Comparison of ENCODE assay signal across 17 mouse cellular contexts in the genomic region with DNA sequence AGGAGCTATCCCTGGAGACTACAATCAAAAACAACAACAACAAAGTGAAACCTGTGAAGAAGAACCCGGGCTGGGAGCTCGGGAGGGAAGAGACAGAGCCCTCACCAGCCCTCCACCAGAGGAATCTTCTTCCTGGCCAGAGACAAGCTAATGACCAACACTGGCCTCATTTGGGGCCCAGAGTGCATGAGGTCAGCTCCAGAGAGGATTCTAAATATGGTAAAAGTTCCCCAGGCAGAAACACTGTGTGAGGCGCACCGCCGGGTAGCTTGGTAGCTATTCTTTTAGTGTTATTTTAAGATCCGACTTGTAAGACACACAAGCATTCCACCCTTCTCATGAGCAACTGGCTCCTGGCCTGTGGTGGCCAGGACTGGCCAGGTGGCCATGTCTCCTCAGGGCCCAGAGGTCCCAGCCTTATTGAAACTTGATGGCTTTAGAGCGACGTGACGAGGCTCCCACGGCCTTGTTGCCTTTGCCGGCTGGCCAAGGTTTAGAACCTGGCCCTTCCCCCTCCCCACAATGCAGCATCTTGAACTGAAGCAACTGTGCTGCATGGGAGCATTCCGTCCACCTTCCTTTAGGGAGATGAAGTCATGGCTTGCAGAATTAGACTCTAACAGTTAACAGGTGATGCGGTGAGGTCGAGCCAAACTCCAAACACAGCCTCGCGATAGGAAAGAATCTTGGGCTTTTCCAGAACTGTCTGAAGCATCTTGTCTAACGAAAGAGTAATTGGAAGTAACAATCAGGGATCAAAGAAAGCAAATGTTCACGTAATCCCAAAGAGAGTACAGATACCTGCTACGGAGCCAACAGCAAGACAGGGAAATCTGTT. TPM values are rescaled to one million over a fixed set of nuclear protein-coding genes. Genes with fewer than 3 reads are reported as not detected.
A peak's percentile ranks its signal among the peaks of the same experiment; 100 is the strongest.
DNase-seq lines count a peak whose midpoint lies in the region; ATAC-seq and TF ChIP-seq lines count a peak whose summit lies in the region.
"Had no signal": no experiment of that assay in that cellular context is flagged by ENCODE, and none has a peak within 500 bp of the region (broad histone marks: within the 10 kb centered on the region; RNA-seq: fewer than 3 reads in every experiment).

No protein-coding gene starts in this region.

- peak overlapping the region; percentile 5; the same call in 1 of the 2 replicates for H3K4me3 ChIP-seq in heart, embryonic 10.5 days
- no peak overlapping the region for H3K4me3 ChIP-seq in layer of hippocampus, adult 2 months
- H3K4me3 ChIP-seq in intestine, embryonic 15.5 days (replicated peaks) = no peak overlapping the region
- no peak overlapping the region for H3K4me3 ChIP-seq in stomach, embryonic 15.5 days (replicated peaks)
- H3K4me3 ChIP-seq in cerebellum, adult 2 months (replicated peaks; ENCODE audit: insufficient read depth, low read depth, low read length) = no peak overlapping the region
- H3K4me3 ChIP-seq: forebrain, embryonic 15.5 days; liver, embryonic 15.5 days had no signal

- TF ChIP-seq CTCF in layer of hippocampus, adult 2 months (conservative IDR thresholded peaks at IDR 0.05) = no peak
- no peak for TF ChIP-seq CTCF in cerebellum, adult 2 months (IDR thresholded peaks at IDR 0.05; ENCODE audit: borderline replicate concordance, insufficient read depth, low read depth, low read length)

- no peaks in the 10 kb centered on the region for H3K9me3 ChIP-seq in heart, embryonic 10.5 days
- H3K9me3 ChIP-seq in intestine, embryonic 15.5 days = no peaks in the 10 kb centered on the region
- H3K9me3 ChIP-seq in stomach, embryonic 15.5 days = no peaks in the 10 kb centered on the region
- H3K9me3 ChIP-seq: forebrain, embryonic 15.5 days; liver, embryonic 15.5 days had no signal

- peaks cover 38% of the 10 kb centered on the region for H3K36me3 ChIP-seq in heart, embryonic 10.5 days
- H3K36me3 ChIP-seq in intestine, embryonic 15.5 days = no peaks in the 10 kb centered on the region
- H3K36me3 ChIP-seq in stomach, embryonic 15.5 days = no peaks in the 10 kb centered on the region

- 66% methylated on average over 19 of the region's 19 CpGs for WGBS in heart, embryonic 10.5 days
- WGBS in intestine, embryonic 15.5 days = 70% methylated on average over 19 of the region's 19 CpGs
- 64% methylated on average over 19 of the region's 19 CpGs for WGBS in stomach, embryonic 15.5 days
- 75% methylated on average over 19 of the region's 19 CpGs for WGBS in cerebellum, adult 2 months

- no peak for DNase-seq in heart, embryonic 10.5 days (ENCODE audit: low spot score)
- DNase-seq in heart, postnatal 10 days = no peak
- no peak for DNase-seq in layer of hippocampus, adult 2 months (ENCODE audit: low spot score in 2 of 2)
- no peak for DNase-seq in layer of hippocampus, adult 11-12 months (ENCODE audit: low spot score)
- DNase-seq in adrenal gland, adult 18-20 months (ENCODE audit: low spot score in 2 of 2) = no peak
- DNase-seq in cerebellum, adult 2 months = no peak
- DNase-seq: adrenal gland, postnatal 14 days; gastrocnemius, postnatal 14 days; layer of hippocampus, adult 9-11 months; lung, postnatal 36 days; right cerebral cortex, postnatal 25 days had no signal

- no peak for TF ChIP-seq POLR2A in cerebellum, adult 2 months (IDR thresholded peaks at IDR 0.05; ENCODE audit: borderline replicate concordance, insufficient read depth, low read length)

- intact Hi-C loops in heart, postnatal 10 days (cut with DNase I) = no loop called here

- no peak overlapping the region for H3K9ac ChIP-seq in intestine, embryonic 15.5 days
- no peak overlapping the region; the same call in 1 of the 2 replicates for H3K9ac ChIP-seq in stomach, embryonic 15.5 days
- H3K9ac ChIP-seq: forebrain, embryonic 15.5 days; hindbrain, embryonic 14.5 days; liver, embryonic 15.5 days had no signal

- ATAC-seq in intestine, embryonic 15.5 days = no peak
- ATAC-seq in stomach, embryonic 15.5 days (ENCODE audit: insufficient read depth, low FRiP score, low read depth) = no peak
- ATAC-seq: forebrain, embryonic 15.5 days had no signal

- H3K27me3 ChIP-seq in heart, embryonic 10.5 days (ENCODE audit: insufficient read depth, poor library complexity, severe bottlenecking) = no peaks in the 10 kb centered on the region
- no peaks in the 10 kb centered on the region for H3K27me3 ChIP-seq in intestine, embryonic 15.5 days (replicated peaks)
- no peaks in the 10 kb centered on the region for H3K27me3 ChIP-seq in stomach, embryonic 15.5 days (replicated peaks)
- H3K27me3 ChIP-seq in cerebellum, adult 2 months (ENCODE audit: control insufficient read depth, insufficient read depth, low read length) = no peaks in the 10 kb centered on the region
- H3K27me3 ChIP-seq: forebrain, embryonic 15.5 days; liver, embryonic 15.5 days had no signal

- H3K4me1 ChIP-seq in heart, embryonic 10.5 days = peaks cover 87% of the 10 kb centered on the region
- peaks cover 81% of the 10 kb centered on the region for H3K4me1 ChIP-seq in intestine, embryonic 15.5 days (replicated peaks)
- peaks cover 72% of the 10 kb centered on the region for H3K4me1 ChIP-seq in stomach, embryonic 15.5 days
- peaks cover 38% of the 10 kb centered on the region for H3K4me1 ChIP-seq in cerebellum, adult 2 months (ENCODE audit: control insufficient read depth, insufficient read depth, low read length)
- H3K4me1 ChIP-seq: liver, embryonic 15.5 days had no signal

- H3K27ac ChIP-seq in heart, embryonic 10.5 days = peak overlapping the region; percentile 86
- H3K27ac ChIP-seq in layer of hippocampus, adult 2 months = peak overlapping the region; percentile 36; the same call in 1 of the 2 replicates
- H3K27ac ChIP-seq in intestine, embryonic 15.5 days = peak overlapping the region; percentile 66
- peak overlapping the region; percentile 88 for H3K27ac ChIP-seq in stomach, embryonic 15.5 days
- no peak overlapping the region for H3K27ac ChIP-seq in cerebellum, adult 2 months (ENCODE audit: insufficient read depth, low read length)
- H3K27ac ChIP-seq: forebrain, embryonic 15.5 days; hindbrain, embryonic 14.5 days; liver, embryonic 15.5 days had no signal

- 0 out of 2 replicates have a peak overlapping the region, but pooled peaks have one; percentile 9 for H3K4me2 ChIP-seq in intestine, embryonic 15.5 days (replicated peaks)
- no peak overlapping the region for H3K4me2 ChIP-seq in stomach, embryonic 15.5 days
- H3K4me2 ChIP-seq: forebrain, embryonic 15.5 days; hindbrain, embryonic 14.5 days; liver, embryonic 15.5 days; midbrain, embryonic 11.5 days had no signal

RNA-seq across cellular contexts. Expression of gene H2afy, which starts 25.2 kb away (rescaled TPM):
- 134 and 287 TPM in 2 replicates for polyA plus RNA-seq in heart, embryonic 10.5 days (2016; fragmentation: Nextera tagmentation; extraction: Ambion mirVana)
- total RNA-seq in heart, postnatal 10 days (2021) = 10 to 100 TPM; 76.6 to 79.5 TPM
- 100 to 1,000 TPM; 118 to 122 TPM for total RNA-seq in layer of hippocampus, adult 2 months (2021)
- 297 and 322 TPM in 2 replicates for polyA plus RNA-seq in intestine, embryonic 15.5 days (2015; fragmentation: Nextera tagmentation; extraction: Ambion mirVana)
- polyA plus RNA-seq in stomach, embryonic 15.5 days (2015; fragmentation: Nextera tagmentation; extraction: Ambion mirVana) = 311 and 348 TPM in 2 replicates
- total RNA-seq in adrenal gland, adult 18-20 months (2021) = 100 to 1,000 TPM; 121 to 122 TPM
- 152 and 166 TPM in 2 replicates for polyA plus RNA-seq in cerebellum, adult 2 months (2012; rRNA removed)
